Mouse (Mus musculus) C2C12 (cell line): ENCODE results near the gene Zfp503.

Experiments
- CEBPB ChIP-seq: IDR thresholded peaks from one replicate; pipeline ENCODE4 v1.6.1; 2011; ENCODE audit warnings: low read depth, mild to moderate bottlenecking, control low read depth, moderate library complexity
- CTCF ChIP-seq: IDR thresholded peaks from one replicate; pipeline ENCODE4 v1.5.1; 2011; ENCODE audit not compliant: control insufficient read depth, insufficient read depth, insufficient read length
- FOSL1 ChIP-seq: IDR thresholded peaks from one replicate; pipeline ENCODE4 v1.8.0; 2011; ENCODE audit warnings: mild to moderate bottlenecking, low read length; ENCODE audit not compliant: poor library complexity, insufficient read depth, severe bottlenecking
- MAX ChIP-seq: IDR thresholded peaks from one replicate; pipeline ENCODE4 v1.6.1; 2011; ENCODE audit warnings: mild to moderate bottlenecking, control low read depth
- MYOD1 ChIP-seq: IDR thresholded peaks from one replicate; pipeline ENCODE4 v1.6.1; 2011; ENCODE audit warnings: low read depth; ENCODE audit not compliant: control insufficient read depth, insufficient read length
- MYOG ChIP-seq: IDR thresholded peaks from one replicate; pipeline ENCODE4 v1.6.1; 2011; ENCODE audit not compliant: control insufficient read depth, insufficient read length; ENCODE audit errors: extremely low read depth
- USF1 ChIP-seq: IDR thresholded peaks from one replicate; pipeline ENCODE4 v1.6.1; 2011; ENCODE audit warnings: low read depth, mild to moderate bottlenecking, control low read depth, moderate library complexity

DNA sequence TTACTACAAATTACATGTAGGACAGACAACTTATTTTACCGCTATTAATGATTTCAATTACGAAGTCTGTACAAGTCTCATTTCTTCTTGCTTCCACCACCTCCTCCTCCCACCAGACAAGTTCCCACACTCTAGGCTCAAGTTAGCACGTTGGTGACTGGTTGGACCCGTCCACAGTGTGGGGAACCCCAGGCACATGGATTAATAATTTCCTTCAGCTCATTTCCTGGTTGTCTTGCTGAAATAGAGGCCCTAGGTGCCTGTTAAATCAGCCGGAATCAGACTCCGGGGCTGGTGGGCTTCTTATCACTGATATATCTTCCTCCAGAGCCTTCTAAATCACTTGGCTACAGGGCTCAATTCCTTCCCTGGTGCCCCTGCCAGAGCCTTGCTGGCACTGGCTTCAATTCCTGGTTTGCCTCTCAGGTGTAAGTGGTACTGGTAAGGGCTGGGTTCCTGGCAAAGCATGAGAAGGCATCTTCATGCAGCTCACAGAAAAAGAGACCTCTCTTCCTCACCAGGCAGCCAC, 53.2 kb downstream of the Zfp503 start:
- TF ChIP-seq MYOD1 (no peak), MAX (no peak), CTCF (no peak), USF1 (no peak), MYOG (no peak), FOSL1 (no peak), CEBPB (no peak)
